Mouse (Mus musculus) small intestine, adult 10 weeks (tissue): Measurements from ENCODE around the gene Gm45618. TPM values are rescaled to one million over a fixed set of nuclear protein-coding genes. Genes with fewer than 3 reads are reported as not detected.

Source experiments
- polyA plus RNA-seq: library from polyadenylated mRNA; stranded (reverse); fragments of 350-450 nt; fragmentation: Illumina TruSeq; extraction: RNeasy Lipid Tissue Mini Kit (QIAGEN cat#74804); gene quantifications from one replicate; pipeline ENCODE4 v1.2.3, GENCODE M21; 2014; ENCODE audit warnings: low replicate concordance

Gm45618 gene
- not detected for polyA plus RNA-seq

DNA sequence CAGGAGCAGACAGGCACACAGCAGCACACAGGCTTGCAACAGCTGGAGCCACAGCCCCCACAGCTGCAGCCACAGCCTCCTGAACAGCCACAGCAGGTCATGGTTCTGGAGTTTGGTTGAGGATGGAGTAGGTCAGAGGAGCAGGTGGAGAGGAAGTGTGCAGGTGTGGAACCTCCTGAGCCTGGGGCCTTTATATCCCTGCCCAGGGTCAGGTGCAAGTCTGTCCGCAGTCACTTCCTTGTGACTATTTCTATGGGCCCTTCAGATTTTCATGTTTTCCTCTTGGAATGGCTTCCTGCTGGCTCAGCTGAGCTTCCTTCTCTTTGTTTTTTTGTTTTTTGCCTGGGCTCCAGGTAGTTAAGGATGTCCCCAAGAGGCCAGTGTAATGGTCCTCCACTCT lies at the start of gene Gm45618:
TSS of gene Gm45618 (minus strand) at position 101 of the 400 bp plus-strand sequence.

DNA sequence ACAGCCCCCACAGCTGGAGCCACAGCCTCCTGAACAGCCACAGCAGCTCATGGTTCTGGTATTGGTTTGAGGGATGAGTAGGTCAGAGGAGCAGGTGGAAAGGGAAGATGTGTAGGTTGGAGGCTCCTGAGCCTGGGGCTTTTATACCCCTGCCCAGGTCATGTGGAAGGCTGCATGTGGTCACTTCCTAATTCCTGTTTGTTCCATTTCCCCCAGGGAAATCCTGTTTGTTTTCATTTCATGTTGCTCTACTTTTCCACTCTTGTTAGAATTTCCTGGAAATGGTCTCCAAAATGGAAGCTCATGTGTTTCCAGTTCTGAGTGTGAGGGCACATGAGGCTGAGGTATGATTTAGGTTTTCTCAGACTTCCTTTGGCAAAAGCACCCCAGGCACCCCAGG lies 45.1 kb upstream of the Gm45618 start, which contains the start of gene Gm4553:
TSS of gene Gm4553 (minus strand) at position 101 of the 400 bp plus-strand sequence.

DNA sequence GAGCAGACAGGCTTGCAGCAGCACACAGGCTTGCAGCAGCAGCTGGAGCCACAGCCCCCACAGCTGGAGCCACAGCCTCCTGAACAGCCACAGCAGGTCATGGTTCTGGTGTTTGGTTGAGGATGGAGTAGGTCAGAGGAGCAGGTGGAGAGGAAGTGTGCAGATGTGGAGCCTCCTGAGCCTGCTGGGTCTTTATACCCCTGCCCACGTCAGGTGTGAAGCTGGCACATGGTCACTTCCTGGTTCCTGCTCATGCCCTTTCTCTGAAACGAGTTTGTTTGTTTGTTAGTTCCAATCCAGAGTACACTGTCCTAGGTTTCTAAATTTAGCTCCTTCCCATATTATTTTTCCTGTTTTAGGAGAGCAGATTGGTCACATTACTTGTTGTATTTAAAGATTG lies 36.5 kb upstream of the Gm45618 start, which contains the start of gene Gm29735:
TSS of gene Gm29735 (minus strand) at position 101 of the 400 bp plus-strand sequence.

DNA sequence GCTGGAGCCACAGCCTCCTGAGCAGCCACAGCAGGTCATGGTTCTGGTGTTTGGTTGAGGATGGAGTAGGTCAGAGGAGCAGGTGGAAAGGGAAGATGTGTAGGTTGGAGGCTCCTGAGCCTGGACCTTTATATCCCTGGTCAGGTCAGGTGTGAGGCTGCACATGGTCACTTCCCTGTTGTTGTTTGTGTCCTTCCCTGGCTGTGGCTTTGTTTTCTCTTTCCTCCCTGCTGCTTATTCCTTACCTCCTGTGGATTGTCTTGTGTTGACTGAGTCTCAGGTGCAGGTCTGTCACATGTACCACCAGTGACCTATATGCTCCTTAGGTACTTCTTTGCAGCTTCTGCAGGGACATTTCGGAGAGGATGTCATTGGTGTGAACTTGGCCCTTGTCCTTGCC lies 24.0 kb upstream of the Gm45618 start, which contains the start of gene Gm45337:
TSS of gene Gm45337 (minus strand) at position 101 of the 400 bp plus-strand sequence.

DNA sequence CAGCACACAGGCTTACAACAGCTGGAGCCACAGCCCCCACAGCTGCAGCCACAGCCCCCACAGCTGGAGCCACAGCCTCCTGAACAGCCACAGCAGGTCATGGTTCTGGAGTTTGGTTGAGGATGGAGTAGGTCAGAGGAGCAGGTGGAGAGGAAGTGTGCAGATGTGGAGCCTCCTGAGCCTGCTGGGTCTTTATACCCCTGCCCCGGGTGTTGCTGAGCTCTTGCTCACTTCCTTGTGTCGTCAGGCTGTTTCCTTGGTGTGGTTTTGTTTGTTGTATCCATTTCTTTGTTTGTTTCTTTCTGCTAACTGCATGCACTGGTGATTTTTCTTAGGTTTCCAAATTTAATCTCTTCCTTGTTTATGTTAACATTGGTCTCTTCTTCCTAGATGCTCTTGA lies 15.4 kb upstream of the Gm45618 start, which contains the start of gene Gm39115:
TSS of gene Gm39115 (minus strand) at position 101 of the 400 bp plus-strand sequence.

DNA sequence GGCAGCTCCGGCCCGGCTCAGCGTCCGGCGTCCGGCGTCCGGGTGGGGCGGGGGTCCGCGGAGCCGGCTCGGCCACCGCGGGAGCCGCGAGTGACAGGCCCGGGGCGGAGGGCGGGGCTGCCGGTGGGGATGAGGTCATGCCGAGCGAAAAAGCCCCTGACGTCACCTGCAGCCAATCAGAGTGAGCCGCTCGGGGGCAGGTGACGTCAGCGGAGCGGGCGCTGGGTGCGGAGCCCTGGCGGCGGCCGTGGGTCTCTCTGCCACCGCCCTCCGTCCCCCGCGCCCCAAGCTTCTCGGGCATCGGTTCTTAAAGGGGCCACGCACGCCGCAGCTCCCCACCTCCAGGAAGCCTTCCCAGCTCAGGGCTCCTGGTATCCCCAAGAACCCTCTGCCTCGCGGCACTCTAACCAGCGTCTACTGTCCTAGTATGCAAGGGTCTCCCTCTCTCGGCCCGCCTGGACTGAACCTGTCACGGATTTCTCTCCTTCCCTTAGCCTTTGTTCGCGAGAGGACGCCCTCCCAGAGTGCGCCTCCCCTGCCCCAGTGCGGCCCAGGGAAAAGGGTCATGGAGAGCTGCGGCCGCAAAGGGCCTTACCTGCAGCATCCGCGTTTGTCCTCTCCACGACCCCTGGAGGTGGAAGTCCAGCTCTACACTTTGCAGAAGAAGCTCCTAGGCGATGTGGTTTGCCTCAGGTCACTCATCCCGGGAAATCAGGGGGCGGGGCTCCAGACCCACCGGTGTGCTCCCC lies 25.2 kb downstream of the Gm45618 start, which contains the start of gene Dusp8:
TSS of gene Dusp8 (minus strand) at position 661 of the 749 bp plus-strand sequence.

Other genes with a start within 250 kb of the Gm45618 start
- 41.7 TPM for gene Tollip, start 202.2 kb downstream of the Gm45618 start, polyA plus RNA-seq
- 0.19 TPM for gene Brsk2, start 171.0 kb downstream of the Gm45618 start, polyA plus RNA-seq
- 6.8 TPM for gene Mob2, start 59.7 kb downstream of the Gm45618 start, polyA plus RNA-seq
- 0.26 TPM for gene Dusp8, start 24.9 kb downstream of the Gm45618 start, polyA plus RNA-seq
- gene Gm39115, start 15.3 kb upstream of the Gm45618 start, polyA plus RNA-seq: not detected
- gene Gm45337, start 23.9 kb upstream of the Gm45618 start, polyA plus RNA-seq: not detected
- gene Gm29735, start 36.4 kb upstream of the Gm45618 start, polyA plus RNA-seq: not detected
- gene Gm4553, start 45.0 kb upstream of the Gm45618 start, polyA plus RNA-seq: not detected
- not detected for gene Krtap5-2, start 55.3 kb upstream of the Gm45618 start, polyA plus RNA-seq
- gene Gm10153, start 69.7 kb upstream of the Gm45618 start, polyA plus RNA-seq: not detected
- not detected for gene Krtap5-3, start 80.6 kb upstream of the Gm45618 start, polyA plus RNA-seq
- gene Gm7579, start 91.1 kb upstream of the Gm45618 start, polyA plus RNA-seq: not detected
- gene Krtap5-5, start 109.2 kb upstream of the Gm45618 start, polyA plus RNA-seq: not detected
- not detected for gene Gm40460, start 120.3 kb upstream of the Gm45618 start, polyA plus RNA-seq
- not detected for gene Gm2431, start 137.6 kb upstream of the Gm45618 start, polyA plus RNA-seq
- gene Gm4559, start 153.6 kb upstream of the Gm45618 start, polyA plus RNA-seq: not detected
- gene Krtap5-1, start 176.4 kb upstream of the Gm45618 start, polyA plus RNA-seq: not detected
- gene Krtap5-4, start 182.8 kb upstream of the Gm45618 start, polyA plus RNA-seq: not detected